Mouse (Mus musculus): ENCODE data around the gene Adat3.

GRCm38 (mm10) chr10:80635345-80635744 lies 32.7 kb downstream of the Adat3 start:
- no peak for TF ChIP-seq EP300 (IDR thresholded peaks at IDR 0.05; ENCODE audit: low read depth)
- TF ChIP-seq CTCF (IDR thresholded peaks at IDR 0.05; ENCODE audit: low read depth) = no peak

All from liver, postnatal 0 days (tissue).